Mouse (Mus musculus): ENCODE measurements around the gene Rad54l2. TPM values are rescaled to one million over a fixed set of nuclear protein-coding genes. Genes with fewer than 3 reads are reported as not detected.
A peak's percentile ranks its signal among the peaks of the same experiment; 100 is the strongest.

Gene Rad54l2
- polyA plus RNA-seq (2015; fragmentation: Nextera tagmentation; extraction: Ambion mirVana), result 8.0 and 8.3 TPM in 2 replicates

GRCm38 (mm10) chr9:106788812-106789321, at the start of gene Rad54l2:
Gene Rad54l2 (minus strand): TSS chr9:106789194.
- H3K36me3 ChIP-seq, result no peaks in the 10 kb centered on the region
- H3K4me2 ChIP-seq (replicated peaks), result peak within 1 kb of the TSS; percentile 73
- H3K4me1 ChIP-seq, result peaks cover 20% of the 10 kb centered on the region
- H3K9me3 ChIP-seq, result no peaks in the 10 kb centered on the region
- under 1% methylated on average over 49 of the region's 49 CpGs for WGBS
- peak within 1 kb of the TSS; percentile 84 for H3K27ac ChIP-seq (replicated peaks)
- H3K27me3 ChIP-seq, result no peaks in the 10 kb centered on the region
- peak; percentile 96 for ATAC-seq (replicated peaks)
- H3K4me3 ChIP-seq, result peak within 1 kb of the TSS; percentile 79
- H3K9ac ChIP-seq (replicated peaks), result peak within 1 kb of the TSS; percentile 92

- Histone ChIP-seq H3K4me2 (replicated peaks) (peak overlapping the region; percentile 94), H3K27me3 (no peaks in the 10 kb centered on the region), H3K9me3 (no peaks in the 10 kb centered on the region), H3K4me3 (peak overlapping the region; percentile 67), H3K27ac (replicated peaks) (peak overlapping the region; percentile 86), H3K9ac (replicated peaks) (peak overlapping the region; percentile 70), H3K4me1 (peaks cover 13% of the 10 kb centered on the region), H3K36me3 (no peaks in the 10 kb centered on the region)
- no peak; the same call in none of the 2 replicates for ATAC-seq (replicated peaks)
- 2% methylated on average over 31 of the region's 32 CpGs for WGBS
Measured at GRCm38 (mm10) chr9:106822381-106823104, 33.5 kb upstream of the Rad54l2 start.

GRCm38 (mm10) chr9:106821618-106822380, 32.8 kb upstream of the Rad54l2 start, which contains the start of gene Dcaf1:
Gene Dcaf1 (plus strand): TSS chr9:106821874.
- H3K36me3 ChIP-seq, result no peaks in the 10 kb centered on the region
- peak within 1 kb of the TSS; percentile 70 for H3K9ac ChIP-seq (replicated peaks)
- H3K4me3 ChIP-seq, result peak within 1 kb of the TSS; percentile 67
- no peaks in the 10 kb centered on the region for H3K9me3 ChIP-seq
- H3K4me2 ChIP-seq (replicated peaks), result peak within 1 kb of the TSS; percentile 94
- H3K27ac ChIP-seq (replicated peaks), result peak within 1 kb of the TSS; percentile 86
- H3K4me1 ChIP-seq, result peaks cover 13% of the 10 kb centered on the region
- WGBS, result under 1% methylated on average over 60 of the region's 71 CpGs
- no peaks in the 10 kb centered on the region for H3K27me3 ChIP-seq
- peak; percentile 99 for ATAC-seq (replicated peaks)

GRCm38 (mm10) chr9:106821050-106821617, 32.1 kb upstream of the Rad54l2 start:
- no peak for ATAC-seq (replicated peaks)
- WGBS, result 49% methylated on average over 15 of the region's 15 CpGs

GRCm38 (mm10) chr9:106819201-106819600, 30.2 kb upstream of the Rad54l2 start:
- no peak overlapping the region for H3K27ac ChIP-seq (replicated peaks)
- no peaks in the 10 kb centered on the region for H3K9me3 ChIP-seq
- no peaks in the 10 kb centered on the region for H3K36me3 ChIP-seq
- H3K4me3 ChIP-seq, result no peak overlapping the region
- ATAC-seq (replicated peaks), result no peak
- no peaks in the 10 kb centered on the region for H3K27me3 ChIP-seq
- H3K9ac ChIP-seq (replicated peaks), result no peak overlapping the region
- H3K4me2 ChIP-seq (replicated peaks), result no peak overlapping the region
- peaks cover 13% of the 10 kb centered on the region for H3K4me1 ChIP-seq
- WGBS, result 100% methylated on average over 1 of the region's 1 CpGs

More at GRCm38 (mm10) chr9:106821050-106821617, 32.1 kb upstream of the Rad54l2 start:
- Histone ChIP-seq H3K4me3 (peak overlapping the region; percentile 67), H3K4me2 (replicated peaks) (peak overlapping the region; percentile 51), H3K36me3 (no peaks in the 10 kb centered on the region), H3K9me3 (no peaks in the 10 kb centered on the region), H3K9ac (replicated peaks) (peak overlapping the region; percentile 53), H3K27ac (replicated peaks) (peak overlapping the region; percentile 84), H3K27me3 (no peaks in the 10 kb centered on the region), H3K4me1 (peaks cover 13% of the 10 kb centered on the region)

DNA sequence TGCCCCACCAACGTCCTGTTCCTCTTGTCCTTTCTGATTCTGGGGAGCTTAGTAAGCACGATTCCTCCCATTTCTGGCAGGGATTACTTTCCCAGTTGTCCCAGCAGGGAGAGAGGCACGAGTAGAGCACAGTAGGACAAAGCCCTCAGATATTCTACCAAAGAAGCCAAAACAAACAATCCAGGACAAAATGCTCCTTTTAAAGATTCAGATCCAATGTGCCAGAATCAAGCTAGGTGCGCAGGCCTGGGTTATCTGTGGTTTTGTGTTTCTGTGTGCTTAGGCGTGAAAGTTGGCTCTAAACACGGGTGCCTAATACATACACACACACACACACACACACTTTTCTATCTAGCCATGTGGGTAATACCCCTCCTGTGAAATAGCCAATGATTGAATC, 29.2 kb upstream of the Rad54l2 start:
- no peaks in the 10 kb centered on the region for H3K36me3 ChIP-seq
- H3K9me3 ChIP-seq, result no peaks in the 10 kb centered on the region
- H3K9ac ChIP-seq (replicated peaks), result no peak overlapping the region
- peaks cover 8% of the 10 kb centered on the region for H3K4me1 ChIP-seq
- H3K4me3 ChIP-seq, result no peak overlapping the region
- no peak overlapping the region for H3K27ac ChIP-seq (replicated peaks)
- H3K27me3 ChIP-seq, result no peaks in the 10 kb centered on the region
- H3K4me2 ChIP-seq (replicated peaks), result no peak overlapping the region
- ATAC-seq (replicated peaks), result no peak
- WGBS, result 75% methylated on average over 6 of the region's 6 CpGs

GRCm38 (mm10) chr9:106806503-106806902, 17.5 kb upstream of the Rad54l2 start:
- ATAC-seq (replicated peaks), result no peak
- no peak overlapping the region for H3K4me2 ChIP-seq (replicated peaks)
- no peaks in the 10 kb centered on the region; the same call in 1 of the 2 replicates for H3K27me3 ChIP-seq
- no peaks in the 10 kb centered on the region for H3K4me1 ChIP-seq
- H3K9me3 ChIP-seq, result peaks cover 9% of the 10 kb centered on the region; the same call in 1 of the 2 replicates
- no peaks in the 10 kb centered on the region for H3K36me3 ChIP-seq
- WGBS, result 78% methylated on average over 4 of the region's 4 CpGs
- H3K27ac ChIP-seq (replicated peaks), result no peak overlapping the region
- no peak overlapping the region for H3K9ac ChIP-seq (replicated peaks)
- H3K4me3 ChIP-seq, result no peak overlapping the region

DNA sequence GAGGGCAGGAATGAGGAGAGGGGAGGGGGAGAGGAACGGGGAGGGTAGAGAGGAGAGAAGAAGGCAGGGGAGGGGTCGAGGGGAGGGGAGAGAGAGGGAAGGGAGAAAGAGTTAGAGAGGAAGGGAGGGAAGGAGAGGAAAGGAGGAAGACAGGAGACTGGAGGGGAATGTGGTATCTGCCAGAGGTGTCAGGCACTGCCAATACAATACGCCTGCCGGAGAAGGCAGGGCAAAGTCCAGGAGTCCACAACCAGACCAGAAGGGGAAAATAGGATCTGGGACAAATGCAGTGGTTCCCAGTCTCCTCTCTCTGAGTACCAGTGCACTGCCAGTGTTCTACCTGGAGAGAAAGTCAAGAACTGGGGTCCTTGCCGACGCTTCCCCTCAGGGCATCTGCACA, 1.8 kb upstream of the Rad54l2 start:
- no peak for ATAC-seq (replicated peaks)
- no peak overlapping the region for H3K4me3 ChIP-seq
- no peak overlapping the region for H3K27ac ChIP-seq (replicated peaks)
- H3K9me3 ChIP-seq, result no peaks in the 10 kb centered on the region
- H3K4me1 ChIP-seq, result peaks cover 20% of the 10 kb centered on the region
- H3K9ac ChIP-seq (replicated peaks), result no peak overlapping the region
- H3K36me3 ChIP-seq, result no peaks in the 10 kb centered on the region
- H3K27me3 ChIP-seq, result no peaks in the 10 kb centered on the region
- no peak overlapping the region for H3K4me2 ChIP-seq (replicated peaks)
- 73% methylated on average over 6 of the region's 6 CpGs for WGBS

DNA sequence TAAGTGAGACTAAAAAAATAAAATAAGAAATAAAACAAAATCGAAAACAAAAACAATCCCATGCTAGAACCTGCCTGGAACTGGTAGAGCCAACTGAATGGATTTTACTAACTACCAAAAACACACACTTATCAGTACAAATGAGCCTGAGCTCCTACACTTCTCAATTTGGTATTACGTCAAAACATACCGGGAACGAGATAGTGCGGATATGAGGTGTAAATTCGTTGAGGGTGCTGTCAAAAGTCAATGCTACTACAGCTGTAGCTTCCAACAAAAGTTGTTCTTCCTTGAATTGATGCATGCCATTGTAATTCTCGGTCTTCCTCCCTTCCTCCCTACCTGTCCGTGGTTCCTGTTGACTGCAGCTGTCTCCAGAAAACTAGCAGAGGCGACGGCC, 369 bp upstream of the Rad54l2 start:
- no peak; the same call in 1 of the 2 replicates for ATAC-seq (replicated peaks)
- peak overlapping the region; percentile 84 for H3K27ac ChIP-seq (replicated peaks)
- peak overlapping the region; percentile 92 for H3K9ac ChIP-seq (replicated peaks)
- H3K9me3 ChIP-seq, result no peaks in the 10 kb centered on the region
- no peaks in the 10 kb centered on the region for H3K36me3 ChIP-seq
- H3K27me3 ChIP-seq, result no peaks in the 10 kb centered on the region
- 13% methylated on average over 10 of the region's 10 CpGs for WGBS
- H3K4me1 ChIP-seq, result peaks cover 20% of the 10 kb centered on the region
- H3K4me2 ChIP-seq (replicated peaks), result peak overlapping the region; percentile 73
- peak overlapping the region; percentile 79 for H3K4me3 ChIP-seq

- ATAC-seq (replicated peaks), result no peak
- H3K27me3 ChIP-seq, result no peaks in the 10 kb centered on the region
- peak overlapping the region; percentile 79 for H3K4me3 ChIP-seq
- WGBS, result 7% methylated on average over 23 of the region's 23 CpGs
- no peaks in the 10 kb centered on the region for H3K36me3 ChIP-seq
- H3K9ac ChIP-seq (replicated peaks), result peak overlapping the region; percentile 92
- peaks cover 20% of the 10 kb centered on the region for H3K4me1 ChIP-seq
- H3K4me2 ChIP-seq (replicated peaks), result peak overlapping the region; percentile 73
- peak overlapping the region; percentile 84 for H3K27ac ChIP-seq (replicated peaks)
- no peaks in the 10 kb centered on the region for H3K9me3 ChIP-seq
Measured at GRCm38 (mm10) chr9:106787979-106788811, 799 bp downstream of the Rad54l2 start.

DNA sequence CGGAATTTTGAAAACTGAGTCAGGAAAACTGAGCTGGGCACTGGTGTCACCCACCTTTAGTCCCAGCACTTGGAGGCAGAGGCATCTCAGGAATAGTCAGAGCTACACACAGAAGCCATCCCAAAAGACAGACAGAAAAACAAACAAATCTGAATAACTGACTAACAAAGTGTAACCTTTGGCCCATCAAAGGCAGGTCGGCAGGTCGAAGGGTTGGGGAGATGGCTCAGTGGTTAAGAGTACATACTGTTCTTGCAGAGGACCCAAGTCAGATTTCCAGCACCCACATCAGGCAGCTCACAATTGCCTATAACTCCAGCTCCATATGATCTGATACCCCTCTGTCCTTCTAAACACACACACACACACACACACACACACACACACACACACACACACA, 3.8 kb downstream of the Rad54l2 start:
- no peaks in the 10 kb centered on the region for H3K27me3 ChIP-seq
- no peaks in the 10 kb centered on the region for H3K9me3 ChIP-seq
- no peak overlapping the region for H3K27ac ChIP-seq (replicated peaks)
- H3K4me1 ChIP-seq, result peaks cover 20% of the 10 kb centered on the region
- H3K9ac ChIP-seq (replicated peaks), result no peak overlapping the region
- no peaks in the 10 kb centered on the region for H3K36me3 ChIP-seq
- no peak for ATAC-seq (replicated peaks)
- H3K4me2 ChIP-seq (replicated peaks), result no peak overlapping the region
- no peak overlapping the region for H3K4me3 ChIP-seq
- 79% methylated on average over 3 of the region's 3 CpGs for WGBS
